Mouse (Mus musculus) heart, postnatal 0 days (tissue): ENCODE measurements around the gene Elmo2. TPM values are rescaled to one million over a fixed set of nuclear protein-coding genes. Genes with fewer than 3 reads are reported as not detected.

Source experiments
- ATAC-seq: fragments of 200-750 bp; cut with Nextera tagmentation; 2 replicates; pipeline ENCODE4 v1.8.0; 2017; ENCODE audit warnings: low read depth, moderate number of reproducible peaks, moderate library complexity; ENCODE audit not compliant: insufficient read depth
- DNase-seq: peaks from one replicate; pipeline ENCODE4 v3.0.0-alpha.2; 2016; ENCODE audit warnings: low spot score
- H3K27ac ChIP-seq: fragments of 300-500 bp; sonication (generic); 2 replicates; pipeline ENCODE4 v1.5.1; 2014; ENCODE audit warnings: low read depth, mild to moderate bottlenecking
- H3K27me3 ChIP-seq: fragments of 300-500 bp; sonication (generic); 2 replicates; pipeline ENCODE4 v1.6.1; 2014; ENCODE audit warnings: low read length, mixed read lengths; ENCODE audit not compliant: control insufficient read depth, insufficient read depth
- H3K36me3 ChIP-seq: fragments of 300-500 bp; sonication (generic); replicated peaks from 2 replicates; pipeline ENCODE4 v1.6.1; 2014; ENCODE audit warnings: low read length, mixed read lengths; ENCODE audit not compliant: control insufficient read depth, insufficient read depth
- H3K4me1 ChIP-seq: fragments of 300-500 bp; sonication (generic); 2 replicates; pipeline ENCODE4 v1.6.1; 2014; ENCODE audit warnings: antibody characterized with exemption; ENCODE audit not compliant: control insufficient read depth, insufficient read depth
- H3K4me2 ChIP-seq: fragments of 300-500 bp; sonication (generic); 2 replicates; pipeline ENCODE4 v1.6.1; 2014; ENCODE audit warnings: low read depth, mild to moderate bottlenecking, low read length, moderate library complexity
- H3K4me3 ChIP-seq: fragments of 300-500 bp; sonication (generic); 2 replicates; pipeline ENCODE4 v1.5.1; 2014; ENCODE audit warnings: low read depth, low read length
- H3K9ac ChIP-seq: fragments of 300-500 bp; sonication (generic); replicated peaks from 2 replicates; pipeline ENCODE4 v1.6.1; 2014; ENCODE audit warnings: low read depth, low read length, mixed read lengths
- H3K9me3 ChIP-seq: fragments of 300-500 bp; sonication (generic); replicated peaks from 2 replicates; pipeline ENCODE4 v1.6.1; 2016; ENCODE audit warnings: low read length; ENCODE audit not compliant: control insufficient read depth
- CTCF ChIP-seq: IDR thresholded peaks from 2 replicates; pipeline ENCODE4 v1.5.1; 2016; ENCODE audit warnings: antibody characterized with exemption, control low read depth, low read depth
- EP300 ChIP-seq: IDR thresholded peaks from 2 replicates; pipeline ENCODE4 v1.6.1; 2016; ENCODE audit warnings: antibody characterized with exemption, low read depth
- WGBS: fragments of 180-500 bp; shearing (Covaris S2); extraction: QIAGEN DNeasy Blood & Tissue Kit; methylation state at CpG from one replicate; pipeline ENCODE4 v1.1.7; 2014; 5-methylcytosine and 5-hydroxymethylcytosine counted together
- polyA plus RNA-seq: library from polyadenylated mRNA; unstranded; fragments of >200 nt; fragmentation: Nextera tagmentation; extraction: Ambion mirVana; gene quantifications from 2 replicates; pipeline ENCODE4 v1.2.1, GENCODE M21; 2015
- total RNA-seq: library from RNA; depleted of rRNA; stranded (reverse); fragments of >200 nt; gene quantifications from 2 replicates; pipeline ENCODE4 v1.2.3, GENCODE M21; 2014; ENCODE audit warnings: low replicate concordance

The Elmo2 gene
- total and polyA plus RNA-seq, 2 experiments from 2014 or later = 24.1 to 70.6 TPM

DNA sequence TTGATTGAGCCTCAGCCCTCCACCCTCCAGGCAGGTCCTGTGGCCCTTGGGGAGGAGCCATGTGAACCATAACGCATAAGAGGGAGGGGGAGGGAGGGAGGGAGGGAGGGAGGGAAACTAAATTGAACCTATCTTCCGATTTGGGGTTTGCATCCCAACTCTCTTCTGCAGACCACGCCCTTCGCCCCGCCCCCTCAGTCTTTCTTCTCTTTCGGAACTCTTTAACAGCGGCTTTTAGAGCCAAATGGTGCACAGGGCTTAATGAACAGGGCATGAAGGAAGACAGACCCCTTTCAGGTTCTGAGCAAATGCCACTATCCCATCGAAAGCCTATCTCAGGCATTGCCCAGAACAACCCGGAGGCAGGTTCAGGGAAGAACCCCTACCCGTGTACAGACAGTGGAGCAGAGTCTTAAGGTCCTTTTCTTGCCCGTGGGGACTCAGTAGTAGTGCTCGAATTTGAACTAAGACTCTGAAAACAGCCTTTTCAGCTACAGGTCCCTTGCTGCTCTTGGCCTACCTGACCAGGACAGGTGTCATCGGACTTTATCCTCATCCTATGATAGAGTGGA, 41.7 kb upstream of the Elmo2 start:
- no peak overlapping the region for H3K27ac ChIP-seq
- ATAC-seq = no peak
- H3K36me3 ChIP-seq = no peaks in the 10 kb centered on the region
- no peak for DNase-seq
- 4% methylated on average over 13 of the region's 13 CpGs for WGBS
- no peak overlapping the region for H3K9ac ChIP-seq
- peak overlapping the region; percentile 24 for H3K4me2 ChIP-seq
- no peaks in the 10 kb centered on the region for H3K4me1 ChIP-seq
- H3K27me3 ChIP-seq = peaks cover 47% of the 10 kb centered on the region
- H3K9me3 ChIP-seq = no peaks in the 10 kb centered on the region
- no peak overlapping the region for H3K4me3 ChIP-seq
- TF ChIP-seq EP300 (no peak), CTCF (no peak)

DNA sequence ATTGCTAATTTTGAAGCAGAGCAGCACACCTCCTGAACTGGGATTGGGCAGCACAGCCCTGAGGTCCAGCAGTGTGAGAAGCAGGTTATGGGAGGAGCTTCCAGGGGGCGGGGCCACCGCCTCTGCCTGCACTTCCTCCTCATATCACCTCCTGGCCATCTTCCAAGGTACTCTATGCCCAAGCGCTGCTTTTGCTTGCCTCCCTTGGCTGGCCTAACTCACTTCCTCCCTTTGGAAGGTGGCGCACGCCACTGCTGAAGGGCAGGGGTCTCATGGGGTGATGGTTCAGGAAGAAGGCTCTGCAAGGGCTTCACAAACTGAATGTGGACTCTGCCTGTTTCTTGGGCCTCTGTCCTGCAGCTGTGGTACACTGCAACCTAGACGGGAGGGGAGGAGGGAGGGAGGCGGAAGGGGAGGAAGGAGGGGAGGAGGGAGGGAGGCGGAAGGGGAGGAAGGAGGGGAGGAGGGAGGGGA, 40.8 kb upstream of the Elmo2 start:
- no peak for DNase-seq
- no peaks in the 10 kb centered on the region for H3K36me3 ChIP-seq
- no peak overlapping the region for H3K27ac ChIP-seq
- H3K9me3 ChIP-seq = no peaks in the 10 kb centered on the region
- H3K27me3 ChIP-seq = peaks cover 47% of the 10 kb centered on the region
- no peak overlapping the region for H3K4me3 ChIP-seq
- H3K4me1 ChIP-seq = no peaks in the 10 kb centered on the region
- ATAC-seq = 0 out of 2 replicates have a peak, but pooled peaks have one; percentile 11
- no peak overlapping the region for H3K9ac ChIP-seq
- WGBS = 7% methylated on average over 5 of the region's 8 CpGs
- no peak for TF ChIP-seq CTCF
- TF ChIP-seq EP300 = no peak
- H3K4me2 ChIP-seq = no peak overlapping the region

DNA sequence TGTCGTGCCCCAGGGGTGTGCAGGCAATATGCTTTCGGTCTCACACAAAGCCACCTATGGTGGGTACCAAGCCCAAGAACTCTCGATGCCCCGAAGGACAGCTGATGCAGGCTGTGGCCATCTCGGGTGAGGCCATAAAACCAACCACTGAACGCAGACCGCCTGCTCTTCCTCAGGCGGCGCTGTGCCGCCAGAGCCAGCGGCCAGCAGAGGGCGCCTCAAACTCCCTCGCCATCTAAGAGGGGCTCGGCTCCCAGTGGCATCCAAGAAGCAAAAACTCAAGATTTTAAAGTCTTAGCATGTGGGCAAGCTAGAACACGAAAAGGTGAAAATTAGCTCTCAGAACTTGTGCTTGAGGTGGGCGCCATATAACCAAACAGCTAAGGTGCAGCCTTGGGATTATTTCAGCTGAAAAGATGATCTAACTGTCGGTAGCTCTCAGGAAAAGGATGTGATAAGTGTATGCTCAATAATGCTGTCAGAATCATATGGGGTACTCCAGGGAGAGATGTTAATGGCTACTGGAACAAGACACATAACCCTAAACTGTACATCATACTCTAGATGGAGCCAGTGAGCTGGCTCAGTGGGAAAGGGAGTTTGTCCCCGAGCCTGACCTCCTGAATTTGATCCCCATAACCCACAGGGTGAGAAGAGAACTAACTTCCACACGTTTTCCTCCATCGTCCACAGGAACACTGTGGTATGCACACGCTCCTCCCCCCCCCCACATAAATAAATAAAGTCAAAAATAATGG, 38.2 kb upstream of the Elmo2 start:
- no peak for TF ChIP-seq EP300
- peak; percentile 77 for TF ChIP-seq CTCF
- H3K4me3 ChIP-seq = no peak overlapping the region
- 11% methylated on average over 21 of the region's 21 CpGs for WGBS
- no peak overlapping the region for H3K27ac ChIP-seq
- no peak overlapping the region for H3K9ac ChIP-seq
- H3K36me3 ChIP-seq = no peaks in the 10 kb centered on the region
- peak overlapping the region; percentile 5; the same call in 1 of the 2 replicates for H3K4me2 ChIP-seq
- DNase-seq (peak; percentile 37), ATAC-seq (no peak)
- no peaks in the 10 kb centered on the region for H3K9me3 ChIP-seq
- peaks cover 46% of the 10 kb centered on the region for H3K27me3 ChIP-seq
- H3K4me1 ChIP-seq = no peaks in the 10 kb centered on the region

DNA sequence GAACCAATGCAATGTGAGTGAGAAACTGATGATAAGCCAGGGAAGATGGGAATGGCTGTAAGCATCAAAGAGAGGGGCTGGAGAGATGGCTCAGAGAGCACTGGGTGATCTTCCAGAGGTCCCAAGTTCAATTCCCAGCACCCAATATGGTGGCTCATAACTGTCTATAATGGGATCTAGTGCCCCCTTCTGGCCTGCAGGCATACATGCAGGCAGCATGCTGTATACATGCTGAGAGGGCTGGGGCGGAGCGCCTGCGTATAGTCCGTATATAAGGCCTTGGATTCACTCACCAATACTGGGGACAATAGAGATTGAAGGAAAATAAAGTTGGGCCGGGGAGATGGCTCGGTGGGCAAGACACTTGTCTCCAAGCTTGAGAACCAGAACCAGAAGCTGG, 37.0 kb upstream of the Elmo2 start:
- Histone ChIP-seq H3K4me2 (no peak overlapping the region), H3K4me3 (no peak overlapping the region), H3K4me1 (no peaks in the 10 kb centered on the region), H3K36me3 (no peaks in the 10 kb centered on the region), H3K9ac (no peak overlapping the region), H3K27ac (no peak overlapping the region), H3K27me3 (peaks cover 35% of the 10 kb centered on the region), H3K9me3 (no peaks in the 10 kb centered on the region)
- no peak for TF ChIP-seq CTCF
- no peak for TF ChIP-seq EP300
- no peak for DNase-seq
- 83% methylated on average over 6 of the region's 6 CpGs for WGBS
- ATAC-seq = no peak

DNA sequence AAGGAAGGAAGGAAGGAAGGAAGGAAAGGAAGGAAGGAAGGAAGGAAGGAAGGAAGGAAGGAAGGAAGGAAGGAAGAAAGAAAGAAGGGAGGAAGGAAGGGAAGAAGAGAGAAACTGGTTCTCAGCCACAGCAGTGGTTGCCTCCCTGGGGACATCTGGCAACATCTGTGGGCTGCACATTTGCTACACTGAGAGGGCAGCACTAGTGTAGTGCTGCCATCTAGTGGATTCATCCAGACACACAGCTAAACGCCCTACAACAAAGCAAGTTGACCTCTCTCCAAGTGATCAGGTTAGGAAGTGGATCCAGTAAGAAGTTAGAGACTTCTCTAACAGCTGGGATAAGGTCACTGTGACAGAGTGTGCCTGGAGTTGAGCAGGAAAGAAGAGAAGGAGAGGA, 34.6 kb upstream of the Elmo2 start:
- DNase-seq (peak; percentile 60), ATAC-seq (peak; percentile 64; the same call in 1 of the 2 replicates)
- Histone ChIP-seq H3K4me3 (no peak overlapping the region), H3K27ac (no peak overlapping the region), H3K9ac (no peak overlapping the region), H3K27me3 (peaks cover 15% of the 10 kb centered on the region), H3K36me3 (no peaks in the 10 kb centered on the region), H3K4me1 (no peaks in the 10 kb centered on the region), H3K9me3 (no peaks in the 10 kb centered on the region), H3K4me2 (no peak overlapping the region)
- no peak for TF ChIP-seq EP300
- peak; percentile 85 for TF ChIP-seq CTCF
- WGBS = 0% methylated on average over 1 of the region's 1 CpGs
